Mouse (Mus musculus) thymus, adult 2 months (tissue): ENCODE data around the gene 1700029P11Rik.

Source experiments
- CTCF ChIP-seq: fragments of 200-500 bp; IDR thresholded peaks from 2 replicates; pipeline ENCODE4 v1.5.1; 2012; ENCODE audit warnings: mild to moderate bottlenecking, control low read depth, low read length, moderate library complexity, borderline replicate concordance; ENCODE audit not compliant: control insufficient read depth, poor library complexity, insufficient read depth; ENCODE audit errors: extremely low read depth
- POLR2A ChIP-seq: fragments of 200-500 bp; IDR thresholded peaks from 2 replicates; pipeline ENCODE4 v1.6.1; 2012; ENCODE audit warnings: mild to moderate bottlenecking, low read length, control low read depth, moderate library complexity; ENCODE audit not compliant: control insufficient read depth, poor library complexity, insufficient read depth; ENCODE audit errors: extremely low read depth

DNA sequence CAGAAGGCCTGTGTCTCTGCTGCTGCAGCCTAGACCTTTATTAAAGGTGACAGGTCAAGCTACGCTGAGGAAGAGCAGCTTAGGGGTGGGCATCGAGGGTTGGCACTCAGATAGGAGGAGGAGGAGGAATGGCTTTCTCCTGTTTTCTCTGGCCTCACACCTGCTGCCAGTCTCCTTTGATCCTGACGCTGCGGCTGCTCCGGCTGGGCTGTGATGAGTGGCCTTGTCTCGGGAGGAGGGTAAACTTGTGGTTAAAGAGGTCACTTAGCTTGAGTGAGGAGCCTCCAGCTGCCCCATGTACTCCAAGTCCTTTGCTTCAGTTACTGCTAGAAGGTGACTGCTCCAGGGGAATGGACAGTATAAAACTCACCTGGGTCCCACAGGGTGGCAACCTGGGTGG, 13.7 kb downstream of the 1700029P11Rik start:
- TF ChIP-seq CTCF (no peak), POLR2A (no peak)
